Mouse (Mus musculus) ovary, adult 18-20 months (tissue): Measurements from ENCODE around the gene Upk3a.

Experiments used
- DNase-seq: peaks from one replicate; pipeline ENCODE4 v3.0.0; 2022; ENCODE audit warnings: low spot score, mixed read lengths

The Upk3a gene

DNA sequence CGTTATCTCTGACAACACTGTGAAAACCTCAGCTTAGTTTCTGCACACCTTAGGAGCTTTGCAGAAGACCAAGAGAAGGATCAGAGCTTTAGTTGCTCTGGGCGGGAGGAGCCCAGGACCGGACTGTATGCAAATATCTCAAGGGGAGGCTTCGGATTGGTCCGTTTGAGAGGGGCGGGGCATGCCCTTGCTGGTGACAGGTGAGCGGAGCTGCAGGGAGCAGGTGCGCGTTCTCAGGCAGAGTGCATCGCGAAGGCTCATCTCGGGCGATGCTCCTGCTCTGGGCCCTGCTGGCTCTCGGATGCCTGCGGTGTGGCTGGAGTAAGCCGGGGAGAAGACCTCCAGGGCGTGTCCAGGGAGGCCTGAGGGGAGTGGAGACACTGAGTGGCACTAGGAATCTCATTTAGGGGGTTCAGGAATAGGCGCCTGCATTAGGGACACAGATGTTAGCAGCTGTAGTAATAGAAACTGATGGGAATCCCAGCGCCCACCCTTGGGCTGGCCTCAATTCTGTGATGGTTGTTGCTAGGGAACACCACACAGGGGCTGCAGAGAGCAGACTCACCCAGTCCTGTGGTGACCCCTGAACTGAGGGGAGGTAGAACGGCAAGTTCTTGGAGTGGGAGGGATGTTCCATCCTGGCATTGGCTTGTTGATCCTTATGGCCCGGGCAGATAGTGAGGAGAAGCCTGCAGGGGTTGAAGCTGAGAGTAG, at the start of gene Upk3a:
TSS of gene Upk3a (plus strand) at position 191 of the 714 bp plus-strand sequence.
- DNase-seq, result no peak

DNA sequence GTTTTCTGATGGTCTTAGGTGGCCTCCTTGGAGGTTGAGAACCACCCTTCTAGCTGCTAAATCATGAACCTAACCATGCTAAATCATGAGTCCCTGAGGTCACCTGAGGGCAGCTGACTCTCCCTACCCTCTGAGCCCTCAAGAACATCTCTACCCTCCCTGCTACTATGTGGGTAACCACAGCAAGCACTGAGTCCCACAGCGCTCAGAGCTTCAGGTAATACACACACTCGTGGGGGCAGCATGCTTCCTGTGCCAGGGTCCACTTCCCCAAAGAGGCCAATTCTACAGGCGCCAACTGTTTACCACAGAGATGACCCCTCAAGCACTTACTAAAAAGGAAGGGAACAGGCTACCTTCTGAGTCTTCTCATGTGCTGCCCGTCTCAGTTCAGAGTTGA, 48.4 kb upstream of the Upk3a start:
- DNase-seq, result no peak

DNA sequence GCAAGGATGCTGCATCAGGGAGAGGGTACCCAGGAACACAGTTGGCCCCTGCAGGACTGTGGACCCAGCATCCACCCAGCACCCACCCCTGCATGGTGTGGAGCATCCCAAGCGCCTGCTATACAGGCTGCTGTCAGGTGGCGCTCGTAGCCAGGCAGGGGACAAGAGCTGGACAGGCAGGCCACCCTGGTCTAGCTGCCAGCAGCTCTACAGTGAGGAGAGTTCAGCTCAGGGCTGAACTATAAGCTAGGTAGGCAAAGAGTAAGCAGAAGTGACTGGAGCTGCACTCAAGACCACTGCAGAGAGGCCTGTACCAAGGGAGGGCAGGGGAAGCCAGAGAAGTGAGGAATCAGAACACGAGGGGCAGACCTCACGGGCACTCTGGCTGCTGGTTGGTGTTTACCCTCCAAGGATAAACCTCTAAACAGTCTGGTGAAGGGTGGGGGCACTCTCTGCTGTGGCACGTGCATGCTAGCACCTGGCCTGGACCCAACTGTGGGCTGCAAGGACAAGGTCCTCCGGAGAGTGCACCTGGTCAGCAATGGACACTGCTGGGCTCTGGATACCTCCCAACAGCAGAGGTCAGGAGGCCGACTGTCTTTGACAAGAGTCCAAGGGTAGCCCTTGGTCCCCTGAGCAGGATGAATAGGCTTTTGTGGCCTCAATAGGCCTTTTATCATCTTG, 43.9 kb upstream of the Upk3a start:
- DNase-seq, result no peak

DNA sequence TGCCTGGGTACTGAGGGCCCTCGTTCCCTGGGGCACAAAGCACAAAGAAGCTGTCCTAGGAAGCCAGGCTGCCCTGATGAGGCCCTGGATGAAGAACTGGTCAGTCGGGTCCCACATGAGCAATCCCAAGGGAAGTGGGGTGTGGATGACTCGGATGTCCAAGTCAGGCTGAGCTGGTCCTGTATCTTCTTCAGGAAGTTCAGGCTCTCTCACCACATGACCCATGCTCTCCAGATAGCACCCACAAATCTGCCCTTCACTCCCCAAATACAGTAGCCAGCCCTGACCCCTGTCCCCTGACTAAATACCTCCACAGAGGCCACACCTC, 43.4 kb upstream of the Upk3a start:
- no peak for DNase-seq

DNA sequence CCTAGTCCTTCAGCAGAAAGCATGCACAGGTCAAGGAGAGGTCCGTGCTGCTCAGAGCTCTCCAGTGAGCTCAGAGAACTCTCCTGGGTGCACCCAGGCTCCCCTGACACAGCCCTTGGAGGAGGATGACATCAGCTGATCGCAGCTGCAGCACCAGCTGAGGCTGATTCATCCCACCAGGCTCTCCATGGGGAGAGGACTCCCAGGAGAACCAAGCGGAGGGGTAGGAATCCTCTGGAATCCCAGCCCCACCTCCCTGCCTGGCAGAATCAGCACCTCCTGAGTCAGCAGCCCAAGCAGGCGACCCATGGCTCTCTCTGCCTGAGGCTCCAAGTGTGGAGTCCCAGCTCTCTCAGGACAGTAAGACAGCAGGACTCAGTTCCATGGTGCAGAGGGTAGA, 41.2 kb upstream of the Upk3a start:
- DNase-seq, result peak; percentile 37

GRCm38 (mm10) chr15:84981609-84982313, 35.2 kb upstream of the Upk3a start:
- DNase-seq, result no peak

DNA sequence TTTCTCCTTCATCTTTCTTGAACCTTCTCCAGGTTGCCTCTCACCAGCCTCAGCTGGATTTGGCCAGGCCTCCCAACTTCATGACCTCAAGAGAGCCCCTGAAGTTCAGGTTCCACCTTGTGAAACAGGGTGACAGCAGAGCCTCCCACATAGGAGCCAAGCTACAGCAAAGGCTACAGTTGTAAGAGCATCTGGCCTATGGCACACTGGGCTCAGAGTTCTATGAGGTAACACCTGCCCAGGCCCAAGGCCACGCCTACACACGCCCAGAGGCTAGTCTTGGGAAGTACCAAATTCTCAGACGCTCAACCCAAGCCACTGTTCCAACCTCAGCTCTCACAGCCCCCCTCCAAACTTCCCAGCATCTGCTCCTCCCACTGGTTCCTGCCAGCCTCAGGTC, 34.1 kb upstream of the Upk3a start:
- DNase-seq, result no peak

DNA sequence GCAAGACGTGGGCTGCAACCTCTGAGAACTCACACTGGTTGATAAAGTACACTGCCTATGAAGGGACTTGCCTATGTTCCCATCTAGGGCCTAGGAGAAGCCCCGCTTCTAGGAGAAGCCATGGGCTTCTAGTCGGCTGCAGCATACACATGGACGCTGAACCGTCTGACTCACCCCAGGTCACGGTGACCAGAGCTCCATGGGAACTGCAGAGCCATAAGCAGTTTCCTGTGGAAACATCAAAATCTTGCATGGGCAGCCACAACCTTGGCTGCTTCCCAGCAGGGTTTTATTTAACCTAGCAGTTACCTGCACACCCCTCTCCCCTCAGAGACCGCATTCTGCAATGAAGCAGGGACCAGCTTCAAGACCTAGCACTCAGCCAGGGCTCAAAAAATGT, 33.2 kb upstream of the Upk3a start:
- DNase-seq, result peak; percentile 51

GRCm38 (mm10) chr15:84985516-84986160, 31.3 kb upstream of the Upk3a start:
- DNase-seq, result no peak

DNA sequence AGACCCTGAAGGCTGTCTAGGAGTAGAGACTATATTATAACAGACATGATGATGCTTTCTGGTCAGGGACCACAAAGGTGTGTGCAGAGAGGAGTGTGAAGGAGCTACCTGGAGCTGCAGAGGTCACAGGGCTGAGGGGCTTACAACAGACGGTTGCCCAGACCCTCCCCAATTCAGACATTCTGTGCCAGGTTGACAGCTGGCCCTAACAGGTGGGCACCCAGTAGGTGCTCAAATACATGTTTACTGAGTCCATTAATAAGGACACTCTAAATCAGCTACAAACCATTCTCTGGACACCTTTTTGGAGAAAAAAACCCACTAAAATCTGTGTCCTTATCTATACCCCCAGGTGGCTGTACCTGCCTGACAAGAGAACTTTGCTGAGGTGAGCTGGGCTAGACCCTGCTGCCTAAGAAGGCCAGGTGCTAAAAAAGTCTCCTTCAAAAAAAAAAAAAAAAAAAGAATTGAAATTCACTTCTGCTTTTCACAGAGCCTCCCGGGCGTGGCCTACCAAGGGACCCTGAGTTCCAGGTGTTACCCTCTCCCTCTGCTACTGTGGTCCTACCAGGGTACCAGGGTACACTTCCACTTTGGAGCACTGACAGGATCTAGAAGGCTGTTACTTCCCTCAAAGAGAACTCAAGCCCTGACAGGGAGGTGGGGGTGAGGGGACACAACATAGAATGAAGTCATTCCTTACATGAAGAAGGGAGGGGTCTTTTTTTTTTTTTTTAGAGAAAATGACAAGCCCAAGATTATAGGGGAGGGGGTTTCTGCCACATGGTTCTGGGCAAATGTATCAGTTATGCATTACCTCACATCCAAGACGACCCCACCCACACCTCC, 30.5 kb upstream of the Upk3a start:
- DNase-seq, result no peak

DNA sequence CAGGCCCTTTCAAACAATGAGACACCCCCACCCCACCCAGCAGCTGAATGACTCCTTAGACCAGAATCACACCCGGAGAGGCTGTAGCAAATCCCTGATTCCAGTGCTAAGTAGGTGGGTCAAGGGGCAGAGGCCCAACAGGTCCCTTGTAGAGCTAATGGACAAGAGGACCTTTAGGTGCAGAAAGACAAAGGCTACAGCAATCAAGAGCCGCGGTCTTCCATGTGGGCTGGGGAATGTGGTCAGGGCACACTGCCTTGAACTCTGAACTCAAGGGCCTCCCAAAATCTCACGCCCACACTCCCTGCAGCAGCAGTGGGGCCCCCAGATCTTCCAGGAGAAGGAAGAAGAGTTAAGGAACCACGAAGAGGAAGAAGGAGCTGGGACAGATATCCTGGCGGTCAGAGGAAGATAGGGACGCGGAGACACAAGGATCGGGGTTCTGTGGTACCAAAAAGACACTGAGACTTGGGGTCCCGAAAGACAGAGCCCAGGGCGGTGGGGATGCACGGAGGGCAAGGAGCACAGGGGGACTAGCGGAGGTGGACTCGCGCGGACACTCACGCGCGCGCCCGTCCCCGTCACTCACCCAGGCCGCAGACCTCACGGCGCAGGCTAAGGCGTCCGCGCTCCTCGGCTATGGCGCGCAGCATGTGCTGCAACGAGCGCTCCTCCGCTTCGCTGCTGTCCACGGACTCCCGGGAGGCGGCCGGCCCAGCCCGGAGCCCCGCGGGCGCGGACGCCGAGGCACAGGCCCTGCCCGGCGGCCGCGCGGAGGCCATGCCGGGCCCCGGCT, 29.7 kb upstream of the Upk3a start:
- DNase-seq, result no peak

DNA sequence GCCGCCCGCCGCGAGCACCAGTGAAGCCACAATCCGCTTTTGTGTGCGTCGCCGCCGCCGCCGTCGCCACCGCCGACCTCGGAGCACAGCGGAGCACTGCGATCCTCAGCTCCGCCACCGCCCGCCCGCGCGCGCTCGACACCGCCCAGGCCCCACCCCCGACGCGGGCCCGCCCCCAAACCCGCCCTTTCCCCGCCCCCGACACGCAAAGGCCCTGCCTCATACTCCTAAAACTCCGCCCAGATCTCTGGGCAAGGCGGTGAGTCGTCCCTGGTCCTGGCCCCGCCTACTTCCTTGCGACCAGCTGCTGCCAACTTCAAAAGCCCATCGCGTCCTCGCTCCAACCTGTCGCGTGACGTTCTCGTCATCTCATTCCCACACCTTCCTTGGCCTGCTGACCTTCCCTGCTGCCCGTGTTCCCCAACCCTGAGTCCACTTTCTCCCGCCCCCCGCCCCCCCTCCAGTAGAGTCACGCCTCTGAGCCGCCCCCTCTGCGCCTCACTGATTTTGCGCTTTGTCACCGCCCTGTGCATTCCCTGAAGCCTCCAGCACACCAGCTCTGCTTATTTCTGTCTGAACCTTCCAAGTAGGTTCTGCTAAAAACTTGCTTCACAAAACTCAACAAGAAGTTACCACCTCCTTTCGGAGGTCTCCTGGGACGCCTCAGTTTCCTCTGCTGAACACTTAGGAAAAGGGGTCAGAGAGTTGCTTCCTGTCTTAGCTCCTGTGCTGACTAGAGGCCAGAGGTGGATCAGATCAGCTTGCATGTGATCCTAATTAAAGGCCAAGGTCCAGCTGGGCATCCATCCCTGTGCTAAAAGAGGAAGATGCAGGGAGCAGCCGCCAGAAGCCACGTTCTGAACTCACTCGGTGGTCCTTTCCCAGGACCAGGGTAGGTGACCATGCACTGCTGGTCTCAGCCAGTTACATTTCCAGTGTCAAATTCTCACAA, 28.8 kb upstream of the Upk3a start, which contains the start of gene 5031439G07Rik:
TSS of gene 5031439G07Rik (minus strand) at position 678 of the 952 bp plus-strand sequence.
- DNase-seq, result peak; percentile 90

GRCm38 (mm10) chr15:84989098-84989497, 27.8 kb upstream of the Upk3a start:
- DNase-seq, result no peak

GRCm38 (mm10) chr15:84989771-84990170, 27.2 kb upstream of the Upk3a start:
- DNase-seq, result no peak

- DNase-seq, result no peak
Measured at GRCm38 (mm10) chr15:84994498-84994897, 22.4 kb upstream of the Upk3a start.

- DNase-seq, result no peak
Measured at GRCm38 (mm10) chr15:84995041-84995440, 21.9 kb upstream of the Upk3a start.

DNA sequence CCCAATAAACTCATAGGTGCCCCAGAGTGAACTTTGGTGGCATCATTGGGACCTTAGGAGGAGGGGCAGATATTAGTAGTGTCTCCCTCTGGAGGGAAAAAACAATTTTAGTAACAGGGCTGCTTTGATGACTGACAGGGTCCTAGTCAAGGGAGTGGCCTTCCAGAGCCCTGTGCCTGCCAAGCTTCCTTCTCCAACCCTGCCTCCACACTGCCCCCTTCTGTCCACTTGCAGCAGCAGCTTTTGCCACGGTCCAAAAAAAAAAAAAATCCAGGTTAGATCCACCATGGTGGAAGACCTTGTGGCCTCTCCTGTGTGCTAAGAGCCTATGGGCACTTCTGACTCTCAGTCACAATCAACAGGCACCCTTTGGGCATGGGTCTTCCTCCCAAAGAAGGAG, 21.0 kb upstream of the Upk3a start:
- DNase-seq, result no peak

GRCm38 (mm10) chr15:84997768-84998454, 19.0 kb upstream of the Upk3a start:
- DNase-seq, result no peak

GRCm38 (mm10) chr15:84999911-85000310, 17.0 kb upstream of the Upk3a start:
- no peak for DNase-seq
